Mouse (Mus musculus): ENCODE measurements around the gene Tfe3. TPM values are rescaled to one million over a fixed set of nuclear protein-coding genes. Genes with fewer than 3 reads are reported as not detected.
A peak's percentile ranks its signal among the peaks of the same experiment; 100 is the strongest.
"Not testable (repeated sequence)": the region's sequence is repeated elsewhere in the genome, so short reads cannot be mapped to it uniquely, and the experiment has no call there.

The Tfe3 gene
- polyA plus RNA-seq, 1 experiment from 2014 or later: 27.9 TPM

GRCm38 (mm10) chrX:7733571-7734156 lies 28.7 kb upstream of the Tfe3 start:
- Histone ChIP-seq H3K4me3 (peak overlapping the region; percentile 29), H3K36me3 (peaks cover 23% of the 10 kb centered on the region), H3K4me1 (peaks cover 16% of the 10 kb centered on the region), H3K27ac (replicated peaks) (0 out of 2 replicates have a peak overlapping the region, but pooled peaks have one; percentile 17), H3K27me3 (ENCODE audit: low read depth, poor library complexity, severe bottlenecking) (no peaks in the 10 kb centered on the region), H3K9me3 (replicated peaks) (peaks cover 6% of the 10 kb centered on the region; the same call in 1 of the 2 replicates)
- 31% methylated on average over 26 of the region's 26 CpGs for WGBS
- DNase-seq (ENCODE audit: low spot score): peak; percentile 66

- Histone ChIP-seq H3K36me3 (peaks cover 23% of the 10 kb centered on the region), H3K4me3 (no peak overlapping the region), H3K4me1 (no peaks in the 10 kb centered on the region), H3K9me3 (replicated peaks) (peaks cover 6% of the 10 kb centered on the region; the same call in 1 of the 2 replicates), H3K27ac (replicated peaks) (no peak overlapping the region), H3K27me3 (ENCODE audit: low read depth, poor library complexity, severe bottlenecking) (no peaks in the 10 kb centered on the region)
- 74% methylated on average over 14 of the region's 14 CpGs for WGBS
- no peak for DNase-seq (ENCODE audit: low spot score)
Observed at GRCm38 (mm10) chrX:7739336-7740081, 22.9 kb upstream of the Tfe3 start.

- Histone ChIP-seq H3K4me1 (no peaks in the 10 kb centered on the region), H3K4me3 (no peak overlapping the region), H3K36me3 (peaks cover 19% of the 10 kb centered on the region; the same call in 1 of the 2 replicates), H3K9me3 (replicated peaks) (peaks cover 6% of the 10 kb centered on the region; the same call in 1 of the 2 replicates), H3K27ac (replicated peaks) (no peak overlapping the region), H3K27me3 (ENCODE audit: low read depth, poor library complexity, severe bottlenecking) (no peaks in the 10 kb centered on the region)
- DNase-seq (ENCODE audit: low spot score): no peak
- WGBS: 76% methylated on average over 10 of the region's 10 CpGs
Observed at GRCm38 (mm10) chrX:7740082-7740819, 22.1 kb upstream of the Tfe3 start.

- H3K36me3 ChIP-seq: peaks cover 15% of the 10 kb centered on the region; the same call in 1 of the 2 replicates
- no peak overlapping the region for H3K27ac ChIP-seq (replicated peaks)
- peaks cover 6% of the 10 kb centered on the region; the same call in 1 of the 2 replicates for H3K9me3 ChIP-seq (replicated peaks)
- 73% methylated on average over 5 of the region's 5 CpGs for WGBS
- H3K4me1 ChIP-seq: no peaks in the 10 kb centered on the region
- no peak for DNase-seq (ENCODE audit: low spot score)
- no peaks in the 10 kb centered on the region for H3K27me3 ChIP-seq (ENCODE audit: low read depth, poor library complexity, severe bottlenecking)
- no peak overlapping the region for H3K4me3 ChIP-seq
Observed at GRCm38 (mm10) chrX:7741103-7741502, 21.3 kb upstream of the Tfe3 start.

GRCm38 (mm10) chrX:7743470-7743869 lies 18.9 kb upstream of the Tfe3 start:
- WGBS: 61% methylated on average over 5 of the region's 5 CpGs
- DNase-seq (ENCODE audit: low spot score): no peak
- no peaks in the 10 kb centered on the region for H3K27me3 ChIP-seq (ENCODE audit: low read depth, poor library complexity, severe bottlenecking)

GRCm38 (mm10) chrX:7744940-7745339 lies 17.4 kb upstream of the Tfe3 start:
- H3K9me3 ChIP-seq (replicated peaks): peaks cover 3% of the 10 kb centered on the region; the same call in 1 of the 2 replicates
- H3K27me3 ChIP-seq (ENCODE audit: low read depth, poor library complexity, severe bottlenecking): no peaks in the 10 kb centered on the region
- WGBS: 61% methylated on average over 1 of the region's 1 CpGs
- H3K36me3 ChIP-seq: no peaks in the 10 kb centered on the region
- no peak overlapping the region for H3K27ac ChIP-seq (replicated peaks)
- H3K4me3 ChIP-seq: no peak overlapping the region
- DNase-seq (ENCODE audit: low spot score): no peak
- H3K4me1 ChIP-seq: peaks cover 4% of the 10 kb centered on the region; the same call in 1 of the 2 replicates

More at GRCm38 (mm10) chrX:7743470-7743869, 18.9 kb upstream of the Tfe3 start:
- H3K27ac ChIP-seq (replicated peaks): no peak overlapping the region
- no peak overlapping the region for H3K4me3 ChIP-seq
- H3K36me3 ChIP-seq: no peaks in the 10 kb centered on the region
- no peaks in the 10 kb centered on the region for H3K4me1 ChIP-seq
- peaks cover 6% of the 10 kb centered on the region; the same call in 1 of the 2 replicates for H3K9me3 ChIP-seq (replicated peaks)

GRCm38 (mm10) chrX:7745429-7745828 lies 16.9 kb upstream of the Tfe3 start:
- H3K27ac ChIP-seq (replicated peaks): no peak overlapping the region
- 95% methylated on average over 8 of the region's 8 CpGs for WGBS
- peaks cover 8% of the 10 kb centered on the region; the same call in 1 of the 2 replicates for H3K4me1 ChIP-seq

GRCm38 (mm10) chrX:7750432-7751116 lies 11.8 kb upstream of the Tfe3 start, which contains the start of gene Ccdc120:
TSS of gene Ccdc120 (minus strand) at chrX:7750905.
- Histone ChIP-seq H3K27ac (replicated peaks) (peak within 1 kb of the TSS; percentile 86), H3K36me3 (no peaks in the 10 kb centered on the region), H3K4me3 (peak within 1 kb of the TSS; percentile 73), H3K4me1 (peaks cover 8% of the 10 kb centered on the region; the same call in 1 of the 2 replicates), H3K27me3 (ENCODE audit: low read depth, poor library complexity, severe bottlenecking) (no peaks in the 10 kb centered on the region), H3K9me3 (replicated peaks) (0 out of 2 replicates have a peak, but pooled peaks cover 5% of the 10 kb centered on the region)
- DNase-seq (ENCODE audit: low spot score): peak; percentile 77
- WGBS: 21% methylated on average over 55 of the region's 56 CpGs

More at GRCm38 (mm10) chrX:7745429-7745828, 16.9 kb upstream of the Tfe3 start:
- no peaks in the 10 kb centered on the region for H3K36me3 ChIP-seq
- DNase-seq (ENCODE audit: low spot score): no peak
- H3K4me3 ChIP-seq: no peak overlapping the region
- H3K27me3 ChIP-seq (ENCODE audit: low read depth, poor library complexity, severe bottlenecking): no peaks in the 10 kb centered on the region
- peaks cover under 1% of the 10 kb centered on the region; the same call in 1 of the 2 replicates for H3K9me3 ChIP-seq (replicated peaks)

- WGBS: 11% methylated on average over 3 of the region's 3 CpGs
- H3K27me3 ChIP-seq (ENCODE audit: low read depth, poor library complexity, severe bottlenecking); DNase-seq (ENCODE audit: low spot score); H3K36me3 ChIP-seq; H3K9me3 ChIP-seq (replicated peaks); H3K4me1 ChIP-seq; H3K27ac ChIP-seq (replicated peaks); H3K4me3 ChIP-seq: not testable (repeated sequence)
Observed at GRCm38 (mm10) chrX:7753627-7754026, 8.7 kb upstream of the Tfe3 start.

- Histone ChIP-seq H3K9me3 (replicated peaks) (peaks cover 22% of the 10 kb centered on the region), H3K4me1 (peaks cover 28% of the 10 kb centered on the region), H3K4me3 (peak overlapping the region; percentile 75), H3K27ac (replicated peaks) (peak overlapping the region; percentile 86), H3K36me3 (peaks cover 20% of the 10 kb centered on the region), H3K27me3 (ENCODE audit: low read depth, poor library complexity, severe bottlenecking) (no peaks in the 10 kb centered on the region)
- DNase-seq (ENCODE audit: low spot score): no peak
- 22% methylated on average over 21 of the region's 21 CpGs for WGBS
Observed at GRCm38 (mm10) chrX:7762921-7763197, 499 bp downstream of the Tfe3 start.

- peak overlapping the region; percentile 86 for H3K27ac ChIP-seq (replicated peaks)
- H3K4me3 ChIP-seq: peak overlapping the region; percentile 75
- peaks cover 22% of the 10 kb centered on the region for H3K9me3 ChIP-seq (replicated peaks)
- no peaks in the 10 kb centered on the region for H3K27me3 ChIP-seq (ENCODE audit: low read depth, poor library complexity, severe bottlenecking)
- H3K4me1 ChIP-seq: peaks cover 28% of the 10 kb centered on the region
- peaks cover 30% of the 10 kb centered on the region for H3K36me3 ChIP-seq
- WGBS: 9% methylated on average over 22 of the region's 22 CpGs
- DNase-seq (ENCODE audit: low spot score): peak; percentile 45
Observed at GRCm38 (mm10) chrX:7763631-7764393, 1.5 kb downstream of the Tfe3 start.
